Mouse (Mus musculus): ENCODE data around the gene Asic3.
A peak's percentile ranks its signal among the peaks of the same experiment; 100 is the strongest.

Gene Asic3

DNA sequence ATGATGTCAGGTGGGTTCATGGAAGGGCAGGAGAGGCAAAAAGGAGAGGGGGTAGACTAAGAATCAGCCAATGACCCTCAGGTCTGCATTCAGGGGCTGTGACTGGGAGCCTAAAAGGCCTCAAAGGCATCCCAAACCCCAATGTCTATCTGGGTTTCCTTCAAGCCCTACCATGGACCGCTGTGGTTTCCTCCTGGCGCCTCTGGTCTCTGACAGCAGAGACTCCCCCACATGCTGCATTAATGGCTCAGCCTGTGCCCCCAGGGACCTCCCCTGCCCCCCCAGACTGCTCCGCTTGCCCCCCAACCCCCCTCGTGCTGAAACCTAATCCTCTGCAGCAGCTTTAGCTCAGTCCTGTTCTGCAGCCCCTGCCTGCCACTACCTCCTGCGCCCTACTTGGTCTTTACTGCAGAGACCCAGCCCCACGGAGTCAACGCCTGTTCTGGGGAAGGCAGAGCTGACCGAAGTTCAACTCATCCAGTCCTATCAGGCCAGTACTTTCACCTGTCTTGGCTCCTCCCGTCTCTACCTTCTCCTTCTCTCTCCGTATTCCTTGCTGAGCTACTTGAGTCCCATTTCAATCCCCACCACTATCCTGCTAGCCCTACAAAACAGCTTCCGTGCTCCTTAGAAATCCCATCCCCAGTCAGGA, at the start of gene Asic3:
Gene Asic3 (plus strand): TSS at position 351 of the 652 bp plus-strand sequence.
- no peak for DNase-seq

DNA sequence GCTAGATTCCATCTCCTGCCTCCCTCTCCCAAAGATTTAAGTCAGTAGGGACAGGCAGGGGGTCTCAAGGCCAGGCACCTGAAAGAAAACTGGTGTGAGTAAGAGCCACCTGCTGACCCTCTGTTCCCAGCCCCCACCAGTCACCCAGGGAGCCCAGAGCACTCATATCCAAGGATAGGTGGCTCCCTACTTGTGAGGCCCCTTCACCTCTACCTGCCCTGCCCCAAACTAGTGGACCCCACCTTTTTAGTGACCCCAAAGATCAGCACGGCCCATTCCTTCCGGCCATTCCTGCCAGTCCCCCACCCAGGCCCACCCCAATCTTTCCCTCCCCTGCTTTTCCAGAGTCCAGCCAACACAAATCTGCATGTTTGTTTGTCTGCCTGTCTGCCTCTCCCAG, 49.7 kb upstream of the Asic3 start:
- no peak for DNase-seq

DNA sequence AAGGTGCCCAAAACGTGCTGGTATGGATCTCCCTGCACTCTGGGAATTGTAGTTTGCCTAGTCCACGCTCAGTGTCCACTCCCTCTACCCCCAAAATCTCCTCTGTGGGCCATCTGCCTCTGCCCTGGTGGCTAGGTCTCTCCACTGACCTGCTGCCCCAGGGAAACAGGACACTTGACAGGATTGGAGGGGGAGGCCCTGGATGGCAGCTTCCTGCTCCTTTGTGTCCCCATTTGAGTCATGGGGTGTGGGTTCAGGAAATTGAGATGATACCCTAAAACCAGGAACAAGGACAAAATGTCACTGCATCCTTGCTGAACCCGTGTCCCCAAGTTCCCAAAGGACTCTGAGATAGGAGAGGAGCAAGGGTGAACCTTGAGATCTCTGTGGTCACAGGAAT, 49.1 kb upstream of the Asic3 start:
- DNase-seq: no peak

DNA sequence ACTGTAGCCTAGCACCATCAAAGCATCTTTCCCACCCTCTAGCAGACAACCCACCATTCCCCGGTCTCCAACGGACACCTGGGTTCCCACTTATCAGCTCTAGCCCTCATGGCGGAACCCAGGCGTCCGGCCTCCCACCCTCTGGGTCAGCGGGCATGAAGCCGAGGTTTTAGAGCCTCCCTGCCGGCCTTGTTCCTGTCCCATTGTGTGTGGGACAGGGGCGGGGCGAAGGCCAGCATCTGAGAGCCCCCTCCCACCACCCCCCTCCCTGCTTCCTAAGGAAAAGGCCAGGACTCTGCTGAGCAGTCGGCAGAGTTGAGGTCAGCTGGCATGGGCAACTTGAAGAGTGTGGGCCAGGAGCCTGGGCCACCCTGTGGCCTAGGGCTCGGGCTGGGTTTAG, 48.7 kb upstream of the Asic3 start, which contains the start of gene Nos3:
Gene Nos3 (plus strand): TSS at position 303 of the 400 bp plus-strand sequence.
- DNase-seq: no peak

DNA sequence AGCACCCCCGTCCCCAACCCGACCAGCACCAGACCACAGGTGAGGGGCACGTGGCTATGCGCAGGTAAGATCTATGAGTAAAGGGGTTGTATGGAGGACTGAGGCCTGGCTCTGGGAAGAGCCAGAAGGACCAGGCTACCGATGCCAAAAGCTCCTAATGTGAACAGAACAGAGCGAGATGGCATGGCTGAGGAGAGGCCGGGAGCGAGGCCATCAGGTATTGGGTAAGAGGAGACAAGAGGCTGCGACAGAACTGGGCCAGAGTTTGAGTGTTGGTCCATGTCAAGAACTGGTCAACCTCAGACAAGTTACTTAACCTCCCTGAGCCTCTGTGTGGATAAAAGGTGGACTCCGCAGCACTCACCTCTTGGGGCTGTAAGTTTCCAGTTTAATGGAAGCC, 48.2 kb upstream of the Asic3 start:
- no peak for DNase-seq

DNA sequence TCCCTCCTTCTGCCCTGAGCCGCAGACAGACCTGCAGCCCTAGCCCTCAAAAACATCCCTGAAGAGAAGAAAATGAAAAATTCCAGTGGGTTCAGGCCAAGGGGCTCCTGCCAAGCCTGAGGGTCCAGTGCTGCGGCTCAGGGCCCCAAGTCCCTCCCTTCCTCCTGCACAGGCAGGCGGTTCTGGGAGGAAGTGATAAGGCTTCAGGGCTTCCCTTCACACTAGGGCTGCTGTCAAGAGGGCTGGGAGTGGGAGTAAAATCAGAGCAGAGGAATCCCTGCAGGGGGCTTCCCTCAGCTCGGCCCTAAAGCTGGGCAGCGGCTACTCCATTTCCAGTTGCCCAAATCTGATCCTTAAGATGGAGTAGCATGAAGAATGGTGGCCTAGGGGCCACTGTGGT, 47.7 kb upstream of the Asic3 start:
- DNase-seq: no peak

DNA sequence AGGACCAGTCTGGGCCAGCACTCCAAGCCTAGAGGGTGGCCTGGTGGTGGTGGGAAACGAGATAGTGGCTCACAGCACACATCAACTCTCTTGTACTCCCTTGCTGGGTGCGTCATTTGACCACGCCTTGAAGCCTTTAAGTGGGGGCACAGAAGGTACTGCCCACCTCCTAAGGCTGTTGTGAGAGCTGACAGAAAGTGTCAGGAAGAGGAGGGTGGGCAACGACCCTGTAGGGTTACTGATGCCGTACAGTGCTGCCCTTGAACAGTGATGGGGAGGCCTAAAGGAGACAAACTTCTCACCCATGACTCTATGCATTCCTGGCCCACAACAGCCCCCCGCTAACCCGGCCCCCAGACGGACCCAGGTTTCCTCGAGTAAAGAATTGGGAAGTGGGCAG, 46.8 kb upstream of the Asic3 start:
- DNase-seq: no peak

DNA sequence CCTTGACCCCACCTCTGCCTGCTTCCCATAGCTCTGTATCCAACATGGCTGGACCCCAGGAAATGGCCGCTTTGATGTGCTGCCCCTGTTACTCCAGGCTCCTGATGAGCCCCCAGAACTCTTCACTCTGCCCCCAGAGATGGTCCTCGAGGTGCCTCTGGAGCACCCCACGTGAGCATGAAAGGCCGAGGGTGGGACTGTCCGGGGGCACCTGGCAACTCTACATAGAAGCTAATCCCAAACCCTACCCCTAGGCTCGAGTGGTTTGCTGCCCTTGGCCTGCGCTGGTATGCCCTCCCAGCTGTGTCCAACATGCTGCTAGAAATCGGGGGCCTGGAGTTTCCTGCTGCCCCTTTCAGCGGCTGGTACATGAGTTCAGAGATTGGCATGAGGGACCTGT, 43.4 kb upstream of the Asic3 start:
- DNase-seq: no peak

DNA sequence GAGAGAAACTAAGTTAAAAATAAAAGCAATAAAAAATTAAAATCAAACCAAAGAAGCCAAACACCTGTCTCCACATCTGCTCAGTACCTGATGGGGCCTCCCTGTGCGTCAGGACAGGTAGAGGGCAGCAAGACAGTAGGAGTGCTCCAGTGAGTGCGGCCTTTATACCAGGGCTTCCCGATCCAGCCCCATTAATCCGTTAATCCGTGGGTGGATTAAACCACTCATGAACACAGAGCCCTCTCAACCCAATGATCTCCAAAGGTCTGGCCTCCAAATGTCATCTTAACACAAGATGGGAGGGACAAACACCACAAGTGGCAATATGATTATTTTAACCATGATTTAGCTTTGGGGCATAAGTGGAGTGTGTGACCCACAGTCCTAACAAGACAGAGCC, 39.4 kb upstream of the Asic3 start:
- no peak for DNase-seq

DNA sequence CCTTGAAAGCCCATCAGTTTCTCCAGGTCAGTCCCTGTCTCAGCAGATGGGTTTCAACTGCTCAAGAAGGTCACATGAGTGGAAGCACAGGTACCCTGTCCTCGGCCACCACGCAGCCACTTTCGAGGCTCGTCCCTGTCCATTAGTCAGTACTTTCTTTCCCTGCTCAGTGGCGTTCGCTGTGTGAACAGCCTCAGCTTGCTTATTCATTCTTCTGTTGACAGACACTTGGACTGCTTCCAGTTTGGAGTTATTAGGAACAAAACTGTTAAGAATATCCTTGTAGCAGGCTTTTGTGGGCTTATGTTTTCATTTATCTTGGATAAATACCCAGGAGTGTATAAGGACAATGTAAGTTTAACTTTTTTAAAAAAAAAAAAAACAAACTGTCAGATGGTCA, 39.0 kb upstream of the Asic3 start:
- DNase-seq: no peak

DNA sequence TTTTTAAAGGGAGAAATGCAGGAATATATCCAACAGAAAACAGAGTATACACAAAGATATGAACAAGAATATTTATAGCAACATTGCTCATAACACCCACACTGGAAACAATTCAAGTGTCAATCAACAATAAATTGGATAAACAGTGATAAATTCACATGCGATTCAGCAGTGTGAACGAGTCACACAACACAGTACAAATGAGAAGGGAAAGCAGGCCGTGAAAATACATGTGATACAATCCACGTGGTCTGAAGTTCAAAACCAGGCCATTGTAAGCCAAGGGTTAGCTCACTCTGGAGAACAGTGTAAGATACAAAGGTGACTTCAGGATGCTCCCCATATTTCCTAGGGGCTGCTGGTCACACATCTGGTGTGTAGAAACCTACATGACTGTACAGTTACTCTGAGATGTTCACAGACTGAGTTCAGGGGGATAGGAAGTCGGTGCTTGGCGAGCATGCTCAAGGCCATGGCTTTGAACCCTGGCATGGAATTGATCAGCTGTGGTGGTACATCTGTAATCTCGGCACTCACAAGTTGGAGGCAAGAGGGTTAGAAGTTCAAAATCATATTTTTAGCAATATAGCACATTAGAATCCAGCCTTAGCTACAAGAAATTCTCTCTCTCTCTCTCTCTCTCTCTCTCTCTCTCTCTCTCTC, 38.4 kb upstream of the Asic3 start:
- no peak for DNase-seq

DNA sequence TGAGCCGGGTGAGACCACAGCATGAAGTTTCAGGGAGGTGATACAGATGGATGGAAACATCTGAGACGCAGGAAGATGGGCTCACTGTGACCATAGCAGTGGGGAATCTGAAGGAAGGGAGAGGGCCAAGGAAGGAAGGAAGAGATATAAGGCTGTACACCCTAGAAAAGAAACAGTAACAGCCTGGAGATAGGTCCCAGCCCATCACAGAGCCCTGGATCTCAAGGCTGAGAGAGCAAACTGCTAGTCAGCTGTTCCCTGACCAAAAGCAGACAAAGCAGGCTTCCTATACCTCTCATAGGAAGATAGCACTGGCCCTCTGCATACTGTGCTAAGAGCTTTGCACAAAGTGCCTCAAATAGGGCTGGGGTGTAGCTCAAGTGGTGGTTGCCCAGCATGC, 34.5 kb upstream of the Asic3 start:
- DNase-seq: no peak

DNA sequence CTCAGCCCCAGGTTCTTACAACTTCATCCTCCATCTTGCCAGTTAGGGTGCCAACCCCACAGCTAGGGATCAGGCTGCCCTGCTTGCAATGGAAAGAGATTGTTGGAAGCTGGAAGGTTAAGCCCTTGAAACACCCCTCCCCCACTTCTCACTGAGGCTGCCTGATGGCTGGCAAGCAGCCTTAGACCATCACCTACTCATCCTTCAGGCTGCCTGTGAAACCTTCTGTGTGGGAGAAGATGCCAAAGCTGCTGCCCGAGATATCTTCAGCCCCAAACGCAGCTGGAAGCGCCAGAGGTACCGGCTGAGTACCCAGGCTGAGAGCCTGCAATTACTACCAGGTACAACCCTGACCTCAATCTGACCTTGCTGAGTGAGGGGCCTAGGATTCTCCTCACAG, 33.7 kb upstream of the Asic3 start:
- no peak for DNase-seq

DNA sequence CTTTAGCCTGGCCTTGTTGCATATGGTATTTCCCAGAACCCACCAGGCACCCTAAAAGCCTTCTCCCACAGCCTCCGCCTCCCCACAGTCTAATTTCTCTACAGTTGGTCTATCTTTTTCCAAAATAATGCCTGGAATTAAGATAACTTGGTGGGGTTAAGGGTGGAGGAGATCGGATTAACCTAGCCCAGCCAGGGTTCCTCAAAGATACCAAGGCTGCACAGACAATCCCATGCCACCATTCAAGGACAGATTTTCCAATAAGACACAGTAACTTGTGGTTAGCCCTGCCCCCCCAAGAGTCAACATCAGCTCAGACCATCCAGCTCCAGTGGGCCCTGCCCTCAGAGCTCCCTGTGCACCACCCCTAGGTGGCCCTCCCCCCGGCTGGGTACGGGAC, 32.7 kb upstream of the Asic3 start:
- no peak for DNase-seq

DNA sequence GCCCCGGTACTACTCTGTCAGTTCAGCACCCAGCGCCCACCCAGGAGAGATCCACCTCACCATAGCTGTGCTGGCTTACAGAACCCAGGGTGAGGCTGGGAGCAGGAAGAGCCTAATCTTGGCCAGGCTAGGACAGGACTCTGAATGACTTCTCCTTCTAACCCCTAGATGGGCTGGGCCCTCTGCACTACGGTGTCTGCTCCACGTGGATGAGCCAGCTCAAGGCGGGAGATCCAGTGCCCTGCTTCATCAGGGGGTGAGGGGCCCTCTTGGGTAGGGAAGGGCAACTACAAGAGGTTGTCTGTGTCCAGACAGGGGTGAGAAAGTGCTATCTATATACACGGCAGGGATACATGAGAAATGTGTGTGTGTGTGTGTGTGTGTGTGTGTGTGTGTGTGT, 31.7 kb upstream of the Asic3 start:
- DNase-seq: no peak

DNA sequence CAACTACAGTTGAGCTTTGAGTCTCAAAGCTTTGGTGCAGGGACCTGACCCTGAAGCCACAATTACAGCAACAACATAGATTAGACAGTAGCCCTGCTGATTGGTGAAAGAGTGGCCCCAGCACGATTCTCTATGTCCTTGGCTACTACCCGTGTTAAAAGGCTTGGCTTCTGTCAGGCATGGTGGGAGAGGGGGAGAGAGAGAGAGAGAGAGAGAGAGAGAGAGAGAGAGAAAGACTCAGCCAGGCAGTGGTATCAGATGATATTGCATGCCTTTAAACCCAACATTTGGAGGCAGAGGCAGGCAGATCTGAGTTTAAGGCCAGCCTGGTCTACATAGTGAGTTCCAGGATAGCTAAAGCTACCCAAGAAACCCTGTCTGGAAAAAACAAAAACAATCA, 31.2 kb upstream of the Asic3 start:
- no peak for DNase-seq

DNA sequence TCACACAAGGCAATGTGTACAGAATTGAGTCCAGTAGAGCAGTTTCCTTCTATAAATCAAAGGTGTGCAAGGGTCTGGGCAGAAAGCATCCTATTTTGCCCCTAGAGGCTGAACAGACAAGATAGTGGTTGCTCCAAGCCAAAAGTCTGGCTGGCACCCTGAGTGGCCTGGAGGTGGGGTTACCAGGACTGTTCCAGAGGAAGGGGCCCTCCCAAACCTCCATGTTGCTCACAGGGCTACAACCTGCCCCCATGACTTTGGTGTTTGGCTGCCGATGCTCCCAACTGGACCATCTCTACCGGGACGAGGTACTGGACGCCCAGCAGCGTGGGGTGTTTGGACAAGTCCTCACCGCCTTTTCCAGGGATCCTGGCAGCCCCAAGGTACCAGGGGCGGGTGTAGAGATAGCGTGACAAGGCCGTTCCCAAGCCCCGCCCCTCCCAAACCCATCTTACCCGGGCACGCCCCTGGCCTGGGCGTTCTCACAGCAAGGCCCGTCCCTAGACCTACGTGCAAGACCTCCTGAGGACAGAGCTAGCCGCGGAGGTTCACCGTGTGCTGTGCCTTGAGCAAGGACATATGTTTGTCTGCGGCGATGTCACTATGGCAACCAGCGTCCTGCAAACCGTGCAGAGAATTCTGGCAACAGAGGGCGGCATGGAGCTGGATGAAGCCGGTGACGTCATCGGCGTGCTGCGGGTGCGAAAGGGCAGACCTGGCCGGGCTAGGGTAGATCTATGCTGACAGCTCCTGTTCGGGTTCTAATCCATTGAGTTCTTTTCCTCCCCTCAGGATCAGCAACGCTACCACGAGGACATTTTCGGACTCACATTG, 29.9 kb upstream of the Asic3 start:
- peak; percentile 96 to 98 for DNase-seq

DNA sequence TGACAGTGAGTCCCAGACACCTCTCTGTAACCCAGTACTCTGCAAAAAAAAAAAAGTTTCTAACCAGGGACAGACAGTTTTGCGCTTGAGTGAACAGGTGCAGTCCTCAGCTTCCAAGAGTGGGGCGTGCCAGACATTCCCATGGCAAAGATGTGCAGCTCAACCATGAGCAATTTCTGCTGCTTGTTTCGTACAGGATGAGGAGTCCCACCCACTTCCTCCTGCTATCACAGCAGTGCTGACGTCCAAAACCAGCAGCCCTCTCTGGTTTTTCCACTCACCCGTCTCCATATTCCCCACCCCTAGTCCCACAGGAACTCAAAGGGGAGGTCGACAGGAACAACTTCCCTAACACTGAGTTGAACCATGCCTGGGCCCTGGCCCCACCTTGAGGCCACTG, 28.8 kb upstream of the Asic3 start:
- DNase-seq: no peak

DNA sequence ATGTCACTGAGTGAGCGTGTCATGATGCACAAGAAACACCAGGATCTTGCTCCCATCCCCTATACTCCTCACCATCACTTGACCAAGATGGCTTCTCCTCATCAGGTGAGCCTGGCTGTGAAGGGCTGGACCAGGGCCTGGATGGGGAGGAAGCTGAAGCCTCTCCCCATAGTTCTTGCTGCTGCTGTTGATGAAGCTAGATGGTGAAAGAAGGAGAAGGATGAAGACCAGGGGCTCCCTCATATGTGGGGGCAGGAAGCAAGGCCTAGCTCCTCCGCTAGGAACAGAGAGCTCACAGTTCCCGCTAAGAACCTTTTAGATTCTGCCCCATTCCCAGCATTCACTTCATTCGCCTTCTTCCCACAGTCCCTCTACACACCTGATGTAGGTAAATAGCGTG, 27.8 kb upstream of the Asic3 start:
- no peak for DNase-seq

DNA sequence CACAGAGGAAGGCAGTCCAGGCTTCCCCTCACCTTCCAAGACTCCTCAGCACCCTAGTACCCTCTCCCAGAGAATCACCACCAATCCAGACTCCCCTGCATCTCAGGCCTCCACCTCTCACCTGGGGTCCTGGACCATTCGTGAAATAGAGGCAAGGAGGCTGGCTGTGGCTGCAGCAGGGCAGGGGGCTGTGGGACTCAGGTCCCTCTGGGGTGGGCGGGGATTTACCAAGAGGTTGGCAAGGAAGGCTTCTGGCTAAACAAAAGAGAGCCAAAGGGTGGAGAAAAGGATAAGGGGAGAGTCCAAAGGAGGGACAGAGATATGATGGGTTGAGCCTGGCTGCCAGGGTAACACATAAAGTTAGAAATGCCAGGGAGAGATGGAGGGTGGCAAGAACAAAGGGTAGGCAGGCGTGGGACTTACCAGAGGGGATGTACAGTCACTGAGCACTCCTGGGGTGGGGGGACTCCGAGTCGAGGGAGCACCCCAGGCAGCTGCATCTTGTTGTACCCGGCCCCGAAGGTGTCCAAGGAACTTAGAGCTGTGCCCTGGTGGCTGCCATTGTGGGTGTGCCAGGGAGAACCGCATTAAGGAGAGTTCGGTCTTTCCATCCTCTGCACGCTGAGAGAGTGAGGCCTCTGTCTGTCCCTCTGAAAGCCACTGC, 27.2 kb upstream of the Asic3 start:
- no peak for DNase-seq

DNA sequence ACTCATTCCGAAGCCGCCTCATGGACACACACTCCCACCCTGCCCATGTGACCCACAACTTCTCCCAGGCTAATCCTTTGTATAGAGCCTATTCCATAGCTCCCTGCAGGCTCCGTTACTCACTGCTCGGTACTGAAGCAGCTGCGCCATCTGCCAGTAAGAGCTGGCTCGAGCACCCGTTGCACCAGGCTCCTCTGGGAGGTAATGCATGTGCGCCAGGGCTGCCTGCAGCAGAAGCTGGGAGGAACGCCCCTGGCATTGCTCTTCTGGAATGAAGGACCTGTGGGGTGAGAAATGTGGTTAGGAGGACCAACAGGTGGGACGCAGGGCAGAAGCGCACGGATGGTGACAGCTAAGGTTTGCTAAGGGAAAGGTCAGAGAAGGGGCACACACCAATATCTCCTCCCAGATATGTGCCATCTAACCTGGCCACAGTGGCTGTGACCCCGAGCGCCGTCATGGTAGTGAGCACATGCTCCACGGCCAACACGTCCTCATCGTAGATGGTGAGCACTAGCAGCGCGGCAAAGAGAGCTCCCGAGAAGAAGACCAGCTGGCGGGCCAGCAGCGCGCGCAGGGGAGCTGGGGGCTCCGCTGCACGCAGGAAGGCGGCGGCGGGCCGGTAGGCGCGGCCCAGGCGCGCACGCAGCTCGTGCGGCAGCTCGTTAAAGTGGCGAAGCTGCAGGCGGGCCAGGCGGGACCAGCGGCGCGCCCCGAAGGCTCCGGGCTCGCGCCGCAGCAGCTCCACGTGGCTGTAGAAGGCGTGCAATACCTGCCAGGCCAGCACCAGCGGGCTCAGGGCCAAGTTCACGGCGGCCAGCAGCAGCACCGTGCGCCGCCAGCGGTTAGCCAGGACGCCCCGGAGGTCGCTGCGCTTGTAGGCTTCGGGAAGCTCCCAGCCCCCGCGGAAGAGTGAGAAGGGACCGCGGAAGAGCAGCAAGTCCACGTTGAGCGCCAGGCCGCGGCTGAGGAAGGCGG, 25.6 kb upstream of the Asic3 start:
- peak; percentile 58 to 69 for DNase-seq

DNA sequence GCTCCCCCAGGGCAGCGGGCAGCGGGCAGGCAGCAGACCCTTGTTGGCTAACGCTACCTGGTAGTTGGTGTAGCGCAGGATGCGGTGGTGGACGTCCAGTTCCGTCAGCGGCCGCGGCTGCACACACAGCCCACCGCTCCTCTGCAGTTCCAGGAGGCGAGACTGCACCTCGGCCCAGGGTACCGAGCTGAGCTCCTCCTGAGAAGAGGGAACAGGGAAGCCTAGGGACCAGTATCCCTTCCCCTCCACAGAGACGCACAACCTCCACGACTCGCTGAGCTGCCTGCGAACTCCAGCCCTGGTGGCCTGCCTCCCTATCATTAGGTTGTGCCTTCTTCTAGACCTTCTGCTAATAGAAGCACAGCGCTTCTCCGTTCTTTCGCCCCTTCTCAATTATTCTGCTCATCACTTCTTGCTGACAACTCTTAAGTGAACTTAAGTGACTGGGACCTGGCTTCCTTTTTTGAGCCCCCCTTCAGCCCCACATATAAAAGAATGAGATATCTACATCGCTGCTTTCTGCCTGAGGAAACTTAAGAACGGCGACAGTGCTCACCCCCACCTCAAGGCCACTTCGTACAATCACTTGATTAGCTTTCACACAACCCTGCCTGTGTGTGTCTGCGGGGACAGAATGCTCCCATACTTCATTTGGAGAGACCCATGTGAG, 24.8 kb upstream of the Asic3 start:
- DNase-seq: no peak

All from cerebellum, postnatal 25 days (tissue).